31 mouse cellular contexts compared by ENCODE assay signal in genomic region chr6:66478326-66478964, GRCm38 (mm10). TPM values are rescaled to one million over a fixed set of nuclear protein-coding genes. Genes with fewer than 3 reads are reported as not detected.
A peak's percentile ranks its signal among the peaks of the same experiment; 100 is the strongest.
DNase-seq lines count a peak whose midpoint lies in the region; ATAC-seq and TF ChIP-seq lines count a peak whose summit lies in the region.
"Had no signal": no experiment of that assay in that cellular context is flagged by ENCODE, and none has a peak within 500 bp of the region (broad histone marks: within the 10 kb centered on the region; RNA-seq: fewer than 3 reads in every experiment).

No protein-coding gene starts in this region.

- H3K9me3 ChIP-seq in kidney, embryonic 14.5 days (ENCODE audit: control insufficient read depth, low read length): no peaks in the 10 kb centered on the region
- H3K9me3 ChIP-seq in midbrain, embryonic 11.5 days (ENCODE audit: control insufficient read depth, low read length): no peaks in the 10 kb centered on the region
- no peaks in the 10 kb centered on the region for H3K9me3 ChIP-seq in midbrain, embryonic 16.5 days (replicated peaks; ENCODE audit: control insufficient read depth, low read length, poor library complexity, severe bottlenecking)
- H3K9me3 ChIP-seq in stomach, postnatal 0 days (ENCODE audit: control insufficient read depth, low read length): no peaks in the 10 kb centered on the region
- H3K9me3 ChIP-seq: embryonic facial prominence, embryonic 12.5 days; G1E; hindbrain, embryonic 15.5 days; limb, embryonic 10.5 days; liver, embryonic 15.5 days; midbrain, embryonic 10.5 days had no signal

- H3K4me1 ChIP-seq in kidney, embryonic 14.5 days (ENCODE audit: control insufficient read depth, insufficient read depth, low read length): peaks cover 4% of the 10 kb centered on the region; the same call in 1 of the 2 replicates
- no peaks in the 10 kb centered on the region for H3K4me1 ChIP-seq in midbrain, embryonic 11.5 days (ENCODE audit: control insufficient read depth, insufficient read depth, low read length)
- no peaks in the 10 kb centered on the region for H3K4me1 ChIP-seq in midbrain, embryonic 16.5 days (ENCODE audit: control insufficient read depth, insufficient read depth, low read length)
- no peaks in the 10 kb centered on the region for H3K4me1 ChIP-seq in stomach, postnatal 0 days (replicated peaks; ENCODE audit: control insufficient read depth, insufficient read depth)
- H3K4me1 ChIP-seq: embryonic facial prominence, embryonic 12.5 days; hindbrain, embryonic 15.5 days; liver, embryonic 15.5 days; midbrain, embryonic 10.5 days had no signal

- no peaks in the 10 kb centered on the region for H3K36me3 ChIP-seq in kidney, embryonic 14.5 days (ENCODE audit: control insufficient read depth, insufficient read depth, low read length)
- no peaks in the 10 kb centered on the region for H3K36me3 ChIP-seq in midbrain, embryonic 11.5 days (ENCODE audit: control insufficient read depth, insufficient read depth, low read length)
- H3K36me3 ChIP-seq in midbrain, embryonic 16.5 days (ENCODE audit: control insufficient read depth, insufficient read depth, low read length): no peaks in the 10 kb centered on the region
- H3K36me3 ChIP-seq in stomach, postnatal 0 days (ENCODE audit: control insufficient read depth, insufficient read depth, low read length): no peaks in the 10 kb centered on the region
- H3K36me3 ChIP-seq: embryonic facial prominence, embryonic 12.5 days; G1E; hindbrain, embryonic 15.5 days; limb, embryonic 10.5 days; liver, embryonic 15.5 days; midbrain, embryonic 10.5 days had no signal

- no peaks in the 10 kb centered on the region for H3K27me3 ChIP-seq in kidney, embryonic 14.5 days (ENCODE audit: control insufficient read depth, insufficient read depth, low read length)
- H3K27me3 ChIP-seq in midbrain, embryonic 11.5 days (ENCODE audit: control insufficient read depth, insufficient read depth, low read length): no peaks in the 10 kb centered on the region
- no peaks in the 10 kb centered on the region for H3K27me3 ChIP-seq in midbrain, embryonic 16.5 days (ENCODE audit: control insufficient read depth, insufficient read depth, low read depth, low read length)
- no peaks in the 10 kb centered on the region for H3K27me3 ChIP-seq in stomach, postnatal 0 days (ENCODE audit: control insufficient read depth, insufficient read depth, low read length)
- H3K27me3 ChIP-seq: CH12.LX; embryonic facial prominence, embryonic 12.5 days; hindbrain, embryonic 15.5 days; liver, embryonic 15.5 days had no signal

- peak; percentile 55; the same call in 1 of the 2 replicates for ATAC-seq in kidney, embryonic 14.5 days (ENCODE audit: low FRiP score, low TSS enrichment)
- ATAC-seq in midbrain, embryonic 11.5 days (ENCODE audit: low FRiP score): no peak
- ATAC-seq in midbrain, embryonic 16.5 days: no peak
- peak; percentile 91 for ATAC-seq in stomach, postnatal 0 days (ENCODE audit: low FRiP score, low TSS enrichment)
- ATAC-seq: forebrain, embryonic 14.5 days; Patski had no signal

- no peak overlapping the region for H3K4me2 ChIP-seq in kidney, embryonic 14.5 days (replicated peaks; ENCODE audit: low read depth, low read length)
- no peak overlapping the region for H3K4me2 ChIP-seq in midbrain, embryonic 11.5 days
- H3K4me2 ChIP-seq in midbrain, embryonic 16.5 days (ENCODE audit: low read length): no peak overlapping the region
- no peak overlapping the region for H3K4me2 ChIP-seq in stomach, postnatal 0 days (replicated peaks; ENCODE audit: low read depth)
- H3K4me2 ChIP-seq: embryonic facial prominence, embryonic 12.5 days; heart, embryonic 11.5 days; hindbrain, embryonic 15.5 days; liver, embryonic 15.5 days had no signal

- WGBS in kidney, embryonic 14.5 days: 27% methylated on average over 4 of the region's 4 CpGs
- 72% methylated on average over 4 of the region's 4 CpGs for WGBS in midbrain, embryonic 11.5 days
- WGBS in midbrain, embryonic 16.5 days: 79% methylated on average over 4 of the region's 4 CpGs
- WGBS in stomach, postnatal 0 days: 23% methylated on average over 4 of the region's 4 CpGs

- H3K9ac ChIP-seq in kidney, embryonic 14.5 days (ENCODE audit: low read depth, low read length): no peak overlapping the region
- no peak overlapping the region for H3K9ac ChIP-seq in midbrain, embryonic 11.5 days (ENCODE audit: low read length)
- no peak overlapping the region for H3K9ac ChIP-seq in midbrain, embryonic 16.5 days (ENCODE audit: low read depth, low read length)
- no peak overlapping the region for H3K9ac ChIP-seq in stomach, postnatal 0 days (ENCODE audit: low read length)
- H3K9ac ChIP-seq: embryonic facial prominence, embryonic 12.5 days; hindbrain, embryonic 15.5 days; liver, embryonic 15.5 days had no signal

- no peak for TF ChIP-seq CTCF in stomach, postnatal 0 days (IDR thresholded peaks at IDR 0.05; ENCODE audit: low read depth)

- peak; percentile 52 for TF ChIP-seq EP300 in stomach, postnatal 0 days (optimal IDR thresholded peaks at IDR 0.05)

- H3K27ac ChIP-seq in kidney, embryonic 14.5 days (ENCODE audit: low read depth, low read length): no peak overlapping the region
- H3K27ac ChIP-seq in midbrain, embryonic 11.5 days (ENCODE audit: low read depth, low read length): no peak overlapping the region
- no peak overlapping the region for H3K27ac ChIP-seq in midbrain, embryonic 16.5 days (ENCODE audit: low read length)
- H3K27ac ChIP-seq in stomach, postnatal 0 days (replicated peaks): peak overlapping the region; percentile 37
- H3K27ac ChIP-seq: embryonic facial prominence, embryonic 12.5 days; hindbrain, embryonic 15.5 days; limb, embryonic 10.5 days; liver, embryonic 15.5 days; macrophage; midbrain, embryonic 10.5 days had no signal

- no peak overlapping the region for H3K4me3 ChIP-seq in kidney, embryonic 14.5 days (ENCODE audit: low read length)
- no peak overlapping the region for H3K4me3 ChIP-seq in midbrain, embryonic 11.5 days (ENCODE audit: low read depth, low read length)
- H3K4me3 ChIP-seq in midbrain, embryonic 16.5 days (ENCODE audit: low read depth, low read length): no peak overlapping the region
- H3K4me3 ChIP-seq in stomach, postnatal 0 days (ENCODE audit: low read depth, low read length): no peak overlapping the region
- H3K4me3 ChIP-seq: embryonic facial prominence, embryonic 12.5 days; erythroblast, embryonic 14.5 days; hindbrain, embryonic 15.5 days; limb, embryonic 10.5 days; liver, embryonic 15.5 days; midbrain, embryonic 10.5 days had no signal

- no peak for DNase-seq in kidney, adult 8-10 months
- peak; percentile 60 for DNase-seq in midbrain, embryonic 11.5 days (ENCODE audit: low spot score, missing footprints)
- DNase-seq in fat pad, adult 2 months (ENCODE audit: extremely low read depth, low read depth, low spot score): peak; percentile 36
- DNase-seq in stomach, postnatal 0 days (ENCODE audit: low spot score): peak; percentile 36
- no peak for DNase-seq in cerebellum, adult 11-12 months
- DNase-seq in adrenal gland, postnatal 4 days (ENCODE audit: low spot score in 2 of 2): no peak
- DNase-seq: cerebellum, adult 2 months; cerebellum, postnatal 25 days; gastrocnemius, postnatal 10 days; heart, adult 11 months; kidney, adult 11 months; kidney, postnatal 10 days; liver; retina, postnatal 1 day; right cerebral cortex, postnatal 25 days; thymus, adult 2 months; thymus, postnatal 4 days had no signal

RNA-seq across cellular contexts. Expression of gene Mad2l1, which starts 56.7 kb away (rescaled TPM):
- 128 and 138 TPM in 2 replicates for polyA plus RNA-seq in kidney, embryonic 14.5 days (2014; fragmentation: Nextera tagmentation; extraction: Ambion mirVana)
- polyA plus RNA-seq in midbrain, embryonic 11.5 days (2014; fragmentation: Nextera tagmentation; extraction: Ambion mirVana): 133 and 142 TPM in 2 replicates
- 14.5 and 15.0 TPM in 2 replicates for polyA plus RNA-seq in midbrain, embryonic 16.5 days (2015; fragmentation: Nextera tagmentation; extraction: Ambion mirVana)
- 33.8 and 38.6 TPM in 2 replicates for polyA plus RNA-seq in stomach, postnatal 0 days (2015; fragmentation: Nextera tagmentation; extraction: Ambion mirVana)
- 10 to 100 TPM; 30.8 to 34.2 TPM for total RNA-seq in adrenal gland, postnatal 4 days (2021)

Comparison
In these comparisons a context has a peak if more than half of its experiments do, and no peak if none do; other contexts are left out.
1. ATAC-seq: peak in kidney, embryonic 14.5 days (single experiment) and stomach, postnatal 0 days (single experiment); none in midbrain, embryonic 11.5 days (single experiment) and midbrain, embryonic 16.5 days (single experiment).
2. DNase-seq: peak in midbrain, embryonic 11.5 days (single experiment), fat pad, adult 2 months (single experiment) and stomach, postnatal 0 days (single experiment); none in kidney, adult 8-10 months (0 of 2), cerebellum, adult 11-12 months (single experiment) and adrenal gland, postnatal 4 days (0 of 2).